Mouse (Mus musculus) lung, embryonic 15.5 days (tissue): ENCODE data around the gene 4930402H24Rik. TPM values are rescaled to one million over a fixed set of nuclear protein-coding genes. Genes with fewer than 3 reads are reported as not detected.
A peak's percentile ranks its signal among the peaks of the same experiment; 100 is the strongest.

Experiments used
- ATAC-seq: fragments of 200-750 bp; cut with Nextera tagmentation; 2 replicates; pipeline ENCODE4 v1.8.0; 2017; ENCODE audit warnings: moderate number of reproducible peaks, borderline replicate concordance; ENCODE audit not compliant: low FRiP score, low TSS enrichment; ENCODE audit errors: extremely low read depth
- H3K27ac ChIP-seq: fragments of 300-500 bp; sonication (generic); 2 replicates; pipeline ENCODE4 v1.5.1; 2015; ENCODE audit warnings: moderate library complexity, mild to moderate bottlenecking, inconsistent platforms
- H3K27me3 ChIP-seq: fragments of 300-500 bp; sonication (generic); 2 replicates; pipeline ENCODE4 v1.6.1; 2015; ENCODE audit warnings: inconsistent platforms
- H3K36me3 ChIP-seq: fragments of 300-500 bp; sonication (generic); 2 replicates; pipeline ENCODE4 v1.6.1; 2015; ENCODE audit warnings: inconsistent platforms
- H3K4me1 ChIP-seq: fragments of 300-500 bp; sonication (generic); 2 replicates; pipeline ENCODE4 v1.6.1; 2015; ENCODE audit warnings: inconsistent platforms
- H3K4me2 ChIP-seq: fragments of 300-500 bp; sonication (generic); 2 replicates; pipeline ENCODE4 v1.6.1; 2015; ENCODE audit warnings: inconsistent platforms, mild to moderate bottlenecking, moderate library complexity
- H3K4me3 ChIP-seq: fragments of 300-500 bp; sonication (generic); 2 replicates; pipeline ENCODE4 v1.5.1; 2015; ENCODE audit warnings: mild to moderate bottlenecking, inconsistent platforms
- H3K9ac ChIP-seq: fragments of 300-500 bp; sonication (generic); 2 replicates; pipeline ENCODE4 v1.6.1; 2015; ENCODE audit warnings: inconsistent platforms
- H3K9me3 ChIP-seq: fragments of 300-500 bp; sonication (generic); 2 replicates; pipeline ENCODE4 v1.6.1; 2016; ENCODE audit warnings: inconsistent platforms
- WGBS: fragments of 180-500 bp; shearing (Covaris S2); methylation state at CpG from one replicate; pipeline ENCODE4 v1.1.7; 2015; 5-methylcytosine and 5-hydroxymethylcytosine counted together
- polyA plus RNA-seq: library from polyadenylated mRNA; unstranded; fragments of >200 nt; fragmentation: Nextera tagmentation; extraction: Ambion mirVana; gene quantifications from 2 replicates; pipeline ENCODE4 v1.2.1, GENCODE M21; 2015

The 4930402H24Rik gene
- 26.2 and 29.0 TPM in 2 replicates for polyA plus RNA-seq

DNA sequence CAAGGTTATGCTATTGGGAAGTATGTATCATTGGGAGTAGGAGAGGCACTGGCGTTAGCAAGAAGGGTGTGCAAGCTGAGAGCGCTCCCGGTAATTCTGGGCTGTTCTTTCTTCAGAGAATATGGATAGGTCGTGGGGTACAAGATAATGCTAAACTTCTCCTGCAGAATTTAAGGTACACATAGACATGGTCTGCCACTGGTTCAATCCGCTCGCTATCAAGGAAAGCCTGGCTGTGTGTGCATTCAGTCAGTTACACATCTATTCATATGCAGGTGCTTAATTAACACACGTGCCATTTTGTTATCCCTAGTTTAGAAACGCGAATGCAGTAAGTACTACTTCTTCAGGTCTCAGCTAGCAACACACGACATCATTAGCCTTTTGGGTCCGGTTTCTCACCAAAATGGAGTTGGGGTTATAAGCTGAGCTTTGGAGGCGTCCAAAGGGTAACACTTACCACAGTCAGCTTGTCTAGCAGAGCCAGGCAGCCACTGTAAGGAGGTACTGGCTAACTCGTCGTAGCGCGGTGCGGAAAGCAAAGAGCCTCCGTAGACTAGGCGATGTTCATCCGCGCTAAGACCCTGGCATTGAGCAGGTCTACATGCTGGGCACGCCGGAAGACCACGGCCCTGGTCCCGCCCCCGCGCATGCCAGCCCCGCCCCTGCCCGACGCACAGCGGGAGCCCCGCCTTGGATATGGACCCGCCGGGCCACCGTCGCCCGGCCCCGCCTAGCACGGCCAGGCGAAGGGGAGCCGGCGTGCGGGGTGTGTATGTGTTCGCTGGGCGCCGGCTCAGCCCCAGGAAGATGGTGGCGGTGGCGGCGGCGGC, at the start of gene 4930402H24Rik, which contains the start of gene Atrn:
Gene 4930402H24Rik (minus strand): TSS at position 656 of the 833 bp plus-strand sequence.
Gene Atrn (plus strand): TSS at position 745 of the 833 bp plus-strand sequence.
- Histone ChIP-seq H3K27me3 (no peaks in the 10 kb centered on the region), H3K27ac (peak within 1 kb of the TSS; percentile 76), H3K9me3 (no peaks in the 10 kb centered on the region), H3K4me1 (peaks cover 12% of the 10 kb centered on the region), H3K4me3 (peak within 1 kb of the TSS; percentile 100), H3K9ac (peak within 1 kb of the TSS; percentile 88), H3K36me3 (no peaks in the 10 kb centered on the region), H3K4me2 (peak within 1 kb of the TSS; percentile 76)
- peak; percentile 99 for ATAC-seq
- 3% methylated on average over 46 of the region's 50 CpGs for WGBS

DNA sequence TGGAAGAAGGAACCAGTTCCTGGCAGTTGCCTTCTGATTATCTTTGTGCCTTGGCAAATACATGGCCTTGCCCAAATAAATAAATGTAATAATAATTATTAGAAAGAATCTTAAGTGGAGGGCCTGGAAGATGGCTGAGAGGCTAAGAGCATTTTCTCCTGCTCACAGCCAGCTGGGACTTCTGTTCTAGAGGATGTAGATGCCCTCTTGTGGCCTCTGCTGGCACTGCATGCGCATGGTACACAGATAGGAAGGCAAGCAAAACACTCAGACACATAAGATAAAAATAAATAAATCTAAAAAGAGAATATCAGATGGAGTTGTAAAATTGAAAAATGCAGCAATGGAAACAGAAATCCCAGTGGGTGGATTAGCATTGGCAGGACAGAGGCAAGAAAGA, 44.3 kb upstream of the 4930402H24Rik start:
- no peak for ATAC-seq
- WGBS: 3% methylated on average over 1 of the region's 1 CpGs
- Histone ChIP-seq H3K9me3 (no peaks in the 10 kb centered on the region), H3K9ac (no peak overlapping the region), H3K36me3 (no peaks in the 10 kb centered on the region; the same call in 1 of the 2 replicates), H3K27ac (no peak overlapping the region), H3K4me2 (no peak overlapping the region), H3K4me3 (no peak overlapping the region), H3K27me3 (no peaks in the 10 kb centered on the region), H3K4me1 (no peaks in the 10 kb centered on the region)

DNA sequence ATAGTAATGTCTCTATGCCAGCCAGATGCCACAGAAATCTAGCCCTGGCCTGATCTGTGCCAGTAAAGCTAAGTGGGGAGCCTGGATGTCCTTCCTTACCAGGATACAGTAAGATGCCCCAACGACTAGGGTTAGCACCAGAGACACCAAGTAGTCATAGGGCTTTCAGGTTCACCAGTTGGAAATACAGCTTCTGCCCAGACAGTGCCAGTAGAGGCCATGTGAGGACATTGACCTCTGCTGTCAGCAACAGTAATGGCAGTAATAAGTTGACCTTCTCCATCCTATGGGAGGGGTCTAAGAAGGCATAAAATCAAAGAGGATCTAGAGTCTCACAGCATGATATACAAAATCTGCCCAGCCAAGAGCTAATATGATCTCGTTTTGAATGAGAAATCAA, 43.6 kb upstream of the 4930402H24Rik start:
- Histone ChIP-seq H3K36me3 (no peaks in the 10 kb centered on the region; the same call in 1 of the 2 replicates), H3K4me1 (no peaks in the 10 kb centered on the region), H3K4me3 (no peak overlapping the region), H3K27ac (no peak overlapping the region), H3K4me2 (no peak overlapping the region), H3K9me3 (no peaks in the 10 kb centered on the region), H3K27me3 (no peaks in the 10 kb centered on the region), H3K9ac (no peak overlapping the region)
- ATAC-seq: no peak
- 75% methylated on average over 2 of the region's 2 CpGs for WGBS

DNA sequence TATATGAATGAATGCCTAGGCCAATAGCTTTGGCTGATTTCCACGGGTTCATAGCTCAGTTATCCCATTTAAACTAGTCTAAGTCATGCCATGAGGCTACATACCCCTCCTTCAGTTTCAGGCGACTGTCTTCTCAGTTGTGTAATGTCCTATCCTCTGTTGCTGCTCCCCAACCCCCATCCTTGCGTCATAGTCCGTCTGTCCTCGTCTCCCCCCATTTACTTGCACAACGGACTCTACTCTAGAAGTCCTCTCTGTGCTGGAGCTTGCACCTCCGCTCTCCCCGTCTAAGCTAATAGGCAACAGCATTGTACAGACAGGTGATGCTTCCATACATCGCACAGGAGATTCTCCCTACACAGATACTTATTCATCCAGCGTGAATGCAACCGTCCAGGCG, 26.7 kb upstream of the 4930402H24Rik start:
- Histone ChIP-seq H3K4me2 (no peak overlapping the region), H3K27me3 (no peaks in the 10 kb centered on the region), H3K27ac (no peak overlapping the region), H3K9me3 (no peaks in the 10 kb centered on the region), H3K36me3 (0 out of 2 replicates have a peak, but pooled peaks cover 2% of the 10 kb centered on the region), H3K9ac (no peak overlapping the region), H3K4me3 (no peak overlapping the region), H3K4me1 (no peaks in the 10 kb centered on the region)
- 83% methylated on average over 12 of the region's 12 CpGs for WGBS
- no peak for ATAC-seq

DNA sequence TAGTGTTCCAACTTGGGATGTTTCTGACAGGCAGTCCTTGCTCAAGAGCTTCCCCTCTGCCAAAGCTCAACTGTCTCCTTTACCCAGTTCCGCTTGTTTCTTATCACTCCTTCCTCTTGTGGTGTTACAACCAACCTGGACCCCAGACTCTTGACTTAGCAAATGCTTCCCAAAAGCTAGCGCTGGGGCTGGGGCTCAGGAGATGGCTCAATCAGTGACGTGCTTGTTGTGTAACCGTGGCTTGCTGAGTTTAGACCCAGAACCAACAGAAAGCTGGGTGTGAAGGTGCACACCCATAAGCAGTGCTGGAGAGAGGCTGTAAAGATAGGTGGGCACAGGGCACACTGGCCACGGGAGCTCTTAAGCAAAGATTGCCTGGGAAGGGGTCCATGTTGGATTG, 23.8 kb upstream of the 4930402H24Rik start:
- no peak overlapping the region for H3K4me3 ChIP-seq
- 87% methylated on average over 5 of the region's 5 CpGs for WGBS
- no peaks in the 10 kb centered on the region for H3K9me3 ChIP-seq
- no peak overlapping the region for H3K4me2 ChIP-seq
- H3K27me3 ChIP-seq: no peaks in the 10 kb centered on the region
- no peak for ATAC-seq
- H3K27ac ChIP-seq: no peak overlapping the region
- no peaks in the 10 kb centered on the region for H3K4me1 ChIP-seq
- no peaks in the 10 kb centered on the region for H3K36me3 ChIP-seq
- H3K9ac ChIP-seq: no peak overlapping the region

DNA sequence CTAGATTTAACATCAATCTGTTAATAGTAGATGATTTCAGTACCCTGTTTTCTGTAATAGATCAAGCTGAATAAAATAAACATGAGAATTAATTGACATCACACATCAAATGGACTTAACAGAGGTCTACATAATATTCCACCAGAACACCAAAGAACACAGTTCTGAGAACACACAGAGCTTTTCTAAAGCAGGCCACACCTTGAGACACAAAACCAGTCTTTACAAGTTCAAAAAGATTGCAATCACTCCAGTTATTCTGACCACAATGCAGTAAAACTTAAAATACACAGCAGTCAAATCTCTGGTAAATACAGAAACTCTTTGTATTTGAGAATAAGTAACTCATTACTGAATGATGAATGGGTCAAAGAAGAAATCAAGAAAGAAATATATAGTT, 22.3 kb upstream of the 4930402H24Rik start:
- Histone ChIP-seq H3K4me2 (no peak overlapping the region), H3K9me3 (no peaks in the 10 kb centered on the region), H3K4me1 (no peaks in the 10 kb centered on the region), H3K4me3 (no peak overlapping the region), H3K27ac (no peak overlapping the region), H3K36me3 (no peaks in the 10 kb centered on the region), H3K9ac (no peak overlapping the region), H3K27me3 (no peaks in the 10 kb centered on the region)
- no peak for ATAC-seq

DNA sequence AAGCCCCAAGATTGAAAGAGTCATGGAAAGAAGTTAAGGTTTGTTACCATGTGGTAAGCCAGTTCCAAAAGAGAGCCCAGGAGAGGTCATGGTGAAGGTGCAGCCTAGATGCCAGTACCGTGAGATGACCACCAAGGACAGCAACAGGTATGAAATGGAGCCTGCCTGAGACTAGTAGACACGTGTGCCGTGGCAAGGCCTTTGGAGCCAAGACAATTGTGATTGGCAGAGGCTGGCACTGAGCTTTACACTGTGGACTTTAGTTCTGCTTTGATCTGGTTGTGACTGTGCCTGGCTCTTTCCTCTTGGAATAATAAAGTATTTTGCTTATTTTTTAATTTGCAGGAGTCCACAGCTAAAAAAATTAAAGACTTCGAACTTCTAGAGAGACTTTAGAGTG, 21.8 kb upstream of the 4930402H24Rik start:
- Histone ChIP-seq H3K4me2 (no peak overlapping the region), H3K4me1 (no peaks in the 10 kb centered on the region), H3K27me3 (no peaks in the 10 kb centered on the region), H3K9ac (no peak overlapping the region), H3K9me3 (no peaks in the 10 kb centered on the region), H3K4me3 (no peak overlapping the region), H3K27ac (no peak overlapping the region), H3K36me3 (no peaks in the 10 kb centered on the region)
- ATAC-seq: no peak
- 87% methylated on average over 4 of the region's 4 CpGs for WGBS

DNA sequence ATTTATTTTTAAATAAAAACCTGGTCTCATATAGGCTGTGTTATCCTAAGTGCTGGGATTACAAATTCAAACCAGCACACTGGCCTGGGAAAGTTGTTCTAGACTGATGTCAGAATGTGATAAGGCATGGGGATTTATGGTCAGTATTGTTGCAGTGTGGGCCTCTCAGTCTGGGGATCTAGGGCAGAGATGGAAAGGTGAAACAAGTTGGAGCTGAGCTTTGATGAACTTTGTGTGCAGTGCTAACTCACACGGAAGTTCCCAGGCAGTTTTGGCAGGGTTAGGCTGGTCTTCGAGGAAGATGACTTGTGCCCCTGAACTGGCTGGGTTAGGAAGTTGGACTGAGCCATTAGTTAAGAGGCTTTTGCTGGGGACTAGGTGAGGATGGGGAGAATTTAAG, 18.7 kb upstream of the 4930402H24Rik start:
- Histone ChIP-seq H3K4me1 (no peaks in the 10 kb centered on the region), H3K36me3 (no peaks in the 10 kb centered on the region), H3K9me3 (no peaks in the 10 kb centered on the region), H3K4me3 (no peak overlapping the region), H3K27ac (no peak overlapping the region), H3K27me3 (no peaks in the 10 kb centered on the region), H3K4me2 (no peak overlapping the region), H3K9ac (no peak overlapping the region)
- ATAC-seq: no peak
- 67% methylated on average over 2 of the region's 2 CpGs for WGBS

DNA sequence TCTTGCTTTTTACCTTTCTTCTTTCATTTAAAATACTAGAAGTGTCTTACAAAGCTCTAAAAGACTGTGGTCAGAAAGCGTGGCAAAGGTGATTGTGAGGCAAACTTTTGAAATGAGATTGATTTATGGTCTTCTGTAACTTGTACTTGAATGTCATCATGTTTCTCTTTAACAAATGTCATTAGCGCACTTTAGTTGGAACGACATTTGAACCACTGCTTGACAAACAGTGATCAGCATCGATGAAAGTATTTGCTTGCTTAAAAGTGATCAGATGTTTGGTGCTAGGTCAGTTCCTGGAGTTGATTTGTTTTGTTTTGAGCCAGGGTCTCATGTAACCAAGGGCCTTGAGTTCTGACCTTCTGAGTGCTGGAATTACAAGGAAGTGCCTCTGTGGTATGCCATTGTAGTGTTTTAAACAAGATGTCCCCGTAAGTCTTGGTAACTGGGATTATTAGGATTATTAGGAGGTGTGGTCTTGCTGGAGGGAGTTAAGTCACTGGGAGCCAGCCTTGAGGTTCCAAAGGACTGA, 12.9 kb upstream of the 4930402H24Rik start:
- Histone ChIP-seq H3K27me3 (no peaks in the 10 kb centered on the region), H3K9me3 (no peaks in the 10 kb centered on the region), H3K27ac (no peak overlapping the region), H3K4me2 (no peak overlapping the region), H3K4me3 (no peak overlapping the region), H3K36me3 (no peaks in the 10 kb centered on the region), H3K9ac (no peak overlapping the region), H3K4me1 (no peaks in the 10 kb centered on the region)
- ATAC-seq: no peak
- WGBS: 61% methylated on average over 5 of the region's 5 CpGs

DNA sequence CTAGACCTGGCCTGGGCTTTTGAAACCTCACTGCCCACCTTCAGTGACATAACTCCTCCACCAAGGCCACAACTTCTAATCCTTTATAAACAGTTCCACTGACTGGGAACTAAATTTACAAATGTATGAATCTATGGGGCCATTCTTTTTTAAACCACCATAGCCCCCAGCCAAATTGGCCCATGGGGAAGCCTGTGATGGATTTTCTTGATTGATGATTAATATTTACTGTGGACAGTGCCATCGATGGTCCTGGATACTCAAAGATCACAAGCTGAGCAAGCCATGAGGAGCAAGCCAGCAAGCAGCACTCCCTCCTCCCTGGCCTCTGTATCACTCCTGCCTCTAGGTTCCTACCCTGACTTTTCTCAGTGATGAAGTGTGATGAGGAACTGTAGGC, 11.5 kb upstream of the 4930402H24Rik start:
- Histone ChIP-seq H3K27me3 (no peaks in the 10 kb centered on the region), H3K36me3 (no peaks in the 10 kb centered on the region), H3K27ac (no peak overlapping the region), H3K9ac (no peak overlapping the region), H3K9me3 (no peaks in the 10 kb centered on the region), H3K4me2 (no peak overlapping the region), H3K4me3 (no peak overlapping the region), H3K4me1 (no peaks in the 10 kb centered on the region)
- no peak for ATAC-seq
- WGBS: 94% methylated on average over 1 of the region's 1 CpGs

DNA sequence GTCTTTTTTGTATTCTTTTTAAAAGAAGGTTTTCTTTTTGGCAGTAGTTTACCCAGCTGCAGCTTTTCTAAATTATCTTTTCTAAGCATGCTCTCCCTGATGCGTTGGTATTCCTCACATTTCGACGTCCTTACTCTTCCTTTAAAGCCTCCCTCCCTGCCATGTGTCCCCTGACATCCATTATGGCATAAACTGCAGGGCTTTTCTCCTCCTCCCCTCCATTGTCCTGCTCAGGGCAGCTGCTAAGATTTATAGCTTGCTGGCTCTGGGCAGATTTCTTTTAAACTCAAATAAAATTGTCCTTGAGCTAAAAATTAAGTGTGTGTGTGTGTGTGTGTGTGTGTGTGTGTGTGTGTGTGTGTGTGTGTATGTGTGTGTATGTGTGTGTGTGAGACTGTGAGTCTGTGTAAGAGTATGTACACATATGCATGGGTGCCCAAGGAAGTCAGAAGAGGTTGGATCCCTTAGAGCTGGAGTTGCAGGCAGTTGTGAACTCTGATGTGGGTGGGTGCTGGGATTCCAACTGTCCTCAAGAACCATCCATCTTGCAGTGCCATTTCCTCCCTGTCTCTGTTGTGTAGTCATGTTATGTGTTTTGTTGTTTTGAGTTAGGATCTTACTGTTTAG, 10.4 kb upstream of the 4930402H24Rik start:
- H3K36me3 ChIP-seq: no peaks in the 10 kb centered on the region
- WGBS: 49% methylated on average over 3 of the region's 3 CpGs
- H3K9me3 ChIP-seq: no peaks in the 10 kb centered on the region
- H3K4me2 ChIP-seq: no peak overlapping the region
- no peak for ATAC-seq
- no peaks in the 10 kb centered on the region for H3K4me1 ChIP-seq
- no peaks in the 10 kb centered on the region for H3K27me3 ChIP-seq
- H3K4me3 ChIP-seq: no peak overlapping the region
- H3K27ac ChIP-seq: no peak overlapping the region
- no peak overlapping the region for H3K9ac ChIP-seq

DNA sequence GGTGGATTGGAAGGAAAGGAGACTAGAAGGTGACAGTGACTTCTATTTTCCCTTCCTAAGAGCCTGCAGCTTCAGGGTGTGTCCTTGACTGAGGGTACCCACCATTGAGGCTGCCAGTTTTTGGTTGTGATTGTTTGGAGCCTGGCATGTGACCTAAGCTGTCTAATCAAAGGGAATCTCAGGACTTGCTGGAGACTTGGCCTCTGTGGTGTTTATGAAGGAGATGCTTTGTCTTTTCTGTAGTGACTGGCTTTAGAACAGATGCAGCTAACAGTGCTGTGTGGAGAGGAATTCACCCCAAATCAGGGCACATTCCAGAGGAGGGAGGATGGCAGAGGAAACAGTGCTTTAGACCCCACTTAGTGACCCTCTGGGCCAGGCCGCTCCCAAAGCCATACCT, 8.7 kb upstream of the 4930402H24Rik start:
- Histone ChIP-seq H3K4me2 (no peak overlapping the region), H3K9ac (no peak overlapping the region), H3K36me3 (no peaks in the 10 kb centered on the region), H3K4me1 (no peaks in the 10 kb centered on the region), H3K27me3 (no peaks in the 10 kb centered on the region), H3K27ac (no peak overlapping the region), H3K9me3 (no peaks in the 10 kb centered on the region), H3K4me3 (no peak overlapping the region)
- 71% methylated on average over 1 of the region's 1 CpGs for WGBS
- no peak for ATAC-seq
